Mouse (Mus musculus): Measurements from ENCODE around the gene Ppfibp2. TPM values are rescaled to one million over a fixed set of nuclear protein-coding genes. Genes with fewer than 3 reads are reported as not detected.

Ppfibp2 gene
- polyA plus RNA-seq, 1 experiment from 2014 or later = 30.6 TPM

DNA sequence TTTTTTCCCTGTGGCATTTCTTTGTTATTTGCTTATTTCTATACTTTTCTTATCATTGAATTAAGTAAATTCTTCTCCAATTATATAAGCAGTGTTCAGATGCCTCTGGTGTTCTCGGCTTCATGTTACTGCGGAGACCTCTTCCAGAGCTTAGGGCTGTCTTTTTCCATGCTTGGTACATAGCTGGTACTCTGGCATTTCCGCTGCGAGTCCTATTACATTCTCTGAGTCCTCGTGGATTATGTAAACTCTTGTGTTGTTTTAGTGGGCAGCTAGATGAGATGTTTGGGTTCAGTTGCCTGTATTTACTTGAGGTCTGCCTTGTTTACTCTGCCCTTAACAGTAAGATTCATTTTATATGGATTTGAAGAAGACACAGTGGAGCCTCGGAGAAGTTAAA lies 30.8 kb downstream of the Ppfibp2 start:
- Histone ChIP-seq H3K36me3 (ENCODE audit: inconsistent target) (no peaks in the 10 kb centered on the region), H3K4me3 (ENCODE audit: inconsistent target) (no peak overlapping the region), H3K27ac (no peak overlapping the region), H3K79me2 (ENCODE audit: inconsistent target) (peaks cover 23% of the 10 kb centered on the region; the same call in 1 of the 2 replicates)
- WGBS (ENCODE audit: missing documents) = 96% methylated on average over 6 of the region's 6 CpGs

DNA sequence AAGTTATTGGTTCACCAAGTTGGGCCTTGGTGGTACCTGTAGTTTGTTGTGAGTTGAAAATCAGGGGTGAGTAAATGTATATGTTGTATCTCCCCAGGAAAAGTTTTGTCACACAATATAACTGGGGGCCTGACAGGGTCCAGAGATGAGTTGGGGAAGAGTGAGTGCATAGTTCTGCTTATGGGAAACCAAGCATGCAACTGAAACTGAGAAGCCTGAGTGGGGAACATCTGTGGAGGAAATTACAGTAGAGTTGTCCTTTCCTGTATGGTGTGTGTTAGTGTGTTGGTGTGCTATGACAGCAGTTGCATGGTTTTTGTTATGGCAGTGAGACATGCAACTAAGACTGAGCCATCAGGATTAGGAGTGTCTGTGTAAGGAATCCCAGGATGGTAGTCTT lies 33.4 kb downstream of the Ppfibp2 start:
- Histone ChIP-seq H3K36me3 (ENCODE audit: inconsistent target) (no peaks in the 10 kb centered on the region), H3K27ac (no peak overlapping the region), H3K79me2 (ENCODE audit: inconsistent target) (peaks cover 6% of the 10 kb centered on the region; the same call in 1 of the 2 replicates), H3K4me3 (ENCODE audit: inconsistent target) (no peak overlapping the region)

DNA sequence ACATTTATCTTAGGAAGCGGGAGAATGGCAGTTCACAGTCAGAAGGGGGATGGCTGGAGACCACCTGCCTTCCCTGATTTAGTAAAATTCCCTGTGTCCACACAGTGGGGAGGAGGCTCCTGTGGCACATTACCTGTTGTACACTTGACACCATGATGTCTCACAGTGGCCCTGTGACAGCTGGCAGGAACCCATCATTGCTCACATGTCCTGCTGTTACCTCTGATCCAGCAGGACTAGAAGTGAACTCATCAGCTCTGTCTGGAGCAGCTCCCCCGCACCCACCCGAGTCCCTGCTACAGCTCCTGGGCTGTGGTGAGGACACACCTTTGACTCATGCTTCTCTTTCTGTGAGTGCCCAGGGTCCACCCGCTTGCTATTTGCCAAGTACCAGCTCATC lies 38.2 kb downstream of the Ppfibp2 start:
- 91% methylated on average over 4 of the region's 4 CpGs for WGBS (ENCODE audit: missing documents)
- peaks cover 6% of the 10 kb centered on the region; the same call in 1 of the 2 replicates for H3K79me2 ChIP-seq (ENCODE audit: inconsistent target)
- 0 out of 2 replicates have a peak, but pooled peaks cover under 1% of the 10 kb centered on the region for H3K36me3 ChIP-seq (ENCODE audit: inconsistent target)
- no peak overlapping the region for H3K4me3 ChIP-seq (ENCODE audit: inconsistent target)
- no peak overlapping the region for H3K27ac ChIP-seq

DNA sequence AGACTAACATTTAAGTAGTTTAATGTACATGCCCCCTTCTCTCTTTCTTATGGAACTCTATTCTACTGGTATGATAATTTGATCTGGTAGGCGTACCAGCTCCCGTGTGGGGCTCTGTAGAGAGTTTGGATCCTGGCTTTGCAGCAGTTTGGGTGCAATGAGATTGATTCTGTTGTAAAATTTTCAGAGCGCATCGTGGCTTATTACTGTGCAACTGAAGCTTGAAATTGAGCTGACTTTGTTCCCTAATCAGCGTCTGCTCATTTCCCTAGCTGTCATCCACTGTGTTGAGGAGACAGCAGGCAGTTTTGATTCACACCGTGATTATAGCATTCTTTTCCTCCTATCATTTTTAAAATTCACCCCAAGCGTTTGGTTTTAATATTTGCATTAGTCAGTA lies 42.4 kb downstream of the Ppfibp2 start:
- Histone ChIP-seq H3K4me3 (ENCODE audit: inconsistent target) (no peak overlapping the region), H3K27ac (no peak overlapping the region), H3K36me3 (ENCODE audit: inconsistent target) (peaks cover 7% of the 10 kb centered on the region; the same call in 1 of the 2 replicates), H3K79me2 (ENCODE audit: inconsistent target) (no peaks in the 10 kb centered on the region)
- 75% methylated on average over 7 of the region's 7 CpGs for WGBS (ENCODE audit: missing documents)

DNA sequence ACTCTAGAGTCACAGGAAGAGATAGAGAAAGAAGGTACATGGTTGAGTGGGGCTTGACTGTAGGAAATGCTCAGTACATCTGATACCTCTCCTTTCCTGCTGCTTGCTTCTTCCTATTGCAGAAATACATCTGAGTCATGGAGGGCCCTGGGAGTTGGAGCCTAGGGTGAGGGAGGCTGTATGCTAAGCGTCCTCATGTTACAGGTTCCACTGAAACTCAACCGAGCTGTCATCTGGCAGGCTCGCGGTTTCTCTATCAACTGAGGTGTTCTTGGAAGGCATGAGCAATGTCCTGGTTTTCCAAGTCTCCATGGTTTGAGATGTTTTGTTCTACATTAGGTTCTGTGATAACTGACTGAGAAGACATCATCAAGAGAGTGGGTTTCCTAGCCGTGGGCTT lies 43.0 kb downstream of the Ppfibp2 start:
- Histone ChIP-seq H3K4me3 (ENCODE audit: inconsistent target) (no peak overlapping the region), H3K27ac (no peak overlapping the region), H3K79me2 (ENCODE audit: inconsistent target) (no peaks in the 10 kb centered on the region), H3K36me3 (ENCODE audit: inconsistent target) (peaks cover 7% of the 10 kb centered on the region; the same call in 1 of the 2 replicates)
- WGBS (ENCODE audit: missing documents) = 88% methylated on average over 5 of the region's 5 CpGs

DNA sequence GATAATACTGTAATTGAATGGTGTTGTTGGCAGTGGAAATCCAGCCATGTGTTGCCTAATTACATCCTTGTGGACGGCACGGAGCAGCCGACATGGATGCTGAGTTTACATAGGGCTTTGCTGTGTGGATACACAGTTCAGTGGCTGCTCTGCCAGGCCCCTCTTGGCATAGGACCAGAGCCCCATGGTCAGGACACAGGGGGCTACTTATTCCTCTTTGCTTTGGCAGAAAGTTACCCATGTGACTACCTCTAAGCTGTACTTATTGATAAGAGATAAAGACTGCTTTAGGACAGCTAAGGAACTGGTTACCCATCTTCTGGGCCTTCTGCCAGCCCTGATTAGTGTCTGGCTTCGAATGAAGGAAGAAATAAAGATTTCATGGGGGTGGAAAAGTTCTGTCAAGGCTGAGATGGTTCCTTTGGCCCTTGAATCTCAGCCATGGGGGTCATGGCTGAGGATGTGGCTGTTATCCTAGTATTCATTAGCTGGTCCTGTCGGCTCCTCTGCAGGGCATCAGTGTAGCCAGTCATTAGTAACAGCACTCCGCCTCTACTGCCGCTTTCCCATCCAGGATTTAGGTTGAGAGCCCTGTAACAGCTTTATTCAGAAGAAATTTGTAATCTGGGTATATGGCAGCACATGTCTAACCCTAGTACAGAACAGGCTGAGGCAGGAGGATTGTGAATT lies 47.7 kb downstream of the Ppfibp2 start:
- no peaks in the 10 kb centered on the region for H3K79me2 ChIP-seq (ENCODE audit: inconsistent target)
- 85% methylated on average over 7 of the region's 7 CpGs for WGBS (ENCODE audit: missing documents)
- H3K36me3 ChIP-seq (ENCODE audit: inconsistent target) = peaks cover 7% of the 10 kb centered on the region; the same call in 1 of the 2 replicates
- H3K4me3 ChIP-seq (ENCODE audit: inconsistent target) = no peak overlapping the region
- no peak overlapping the region for H3K27ac ChIP-seq

DNA sequence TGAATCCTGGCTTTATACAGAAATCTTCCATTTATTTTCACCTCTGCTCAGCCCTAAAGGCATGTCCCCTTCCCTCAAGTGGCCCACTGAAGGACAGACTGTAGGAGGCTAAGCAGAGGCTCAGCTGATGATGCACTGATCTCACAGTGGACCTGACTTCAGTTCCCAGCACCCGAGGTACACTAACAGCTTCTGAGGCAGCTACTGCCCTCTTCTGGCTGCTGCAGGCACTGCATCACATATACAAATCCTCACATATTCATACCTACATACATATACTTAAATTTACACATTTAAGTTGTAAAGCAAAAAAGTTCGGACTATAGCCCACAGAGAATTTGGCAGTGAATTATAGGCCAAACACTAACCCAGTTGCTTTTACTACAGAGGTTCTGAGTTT lies 50.0 kb downstream of the Ppfibp2 start:
- H3K36me3 ChIP-seq (ENCODE audit: inconsistent target) = no peaks in the 10 kb centered on the region
- H3K27ac ChIP-seq = no peak overlapping the region
- H3K4me3 ChIP-seq (ENCODE audit: inconsistent target) = no peak overlapping the region
- no peaks in the 10 kb centered on the region; the same call in 1 of the 2 replicates for H3K79me2 ChIP-seq (ENCODE audit: inconsistent target)
- WGBS (ENCODE audit: missing documents) = 100% methylated on average over 2 of the region's 2 CpGs

DNA sequence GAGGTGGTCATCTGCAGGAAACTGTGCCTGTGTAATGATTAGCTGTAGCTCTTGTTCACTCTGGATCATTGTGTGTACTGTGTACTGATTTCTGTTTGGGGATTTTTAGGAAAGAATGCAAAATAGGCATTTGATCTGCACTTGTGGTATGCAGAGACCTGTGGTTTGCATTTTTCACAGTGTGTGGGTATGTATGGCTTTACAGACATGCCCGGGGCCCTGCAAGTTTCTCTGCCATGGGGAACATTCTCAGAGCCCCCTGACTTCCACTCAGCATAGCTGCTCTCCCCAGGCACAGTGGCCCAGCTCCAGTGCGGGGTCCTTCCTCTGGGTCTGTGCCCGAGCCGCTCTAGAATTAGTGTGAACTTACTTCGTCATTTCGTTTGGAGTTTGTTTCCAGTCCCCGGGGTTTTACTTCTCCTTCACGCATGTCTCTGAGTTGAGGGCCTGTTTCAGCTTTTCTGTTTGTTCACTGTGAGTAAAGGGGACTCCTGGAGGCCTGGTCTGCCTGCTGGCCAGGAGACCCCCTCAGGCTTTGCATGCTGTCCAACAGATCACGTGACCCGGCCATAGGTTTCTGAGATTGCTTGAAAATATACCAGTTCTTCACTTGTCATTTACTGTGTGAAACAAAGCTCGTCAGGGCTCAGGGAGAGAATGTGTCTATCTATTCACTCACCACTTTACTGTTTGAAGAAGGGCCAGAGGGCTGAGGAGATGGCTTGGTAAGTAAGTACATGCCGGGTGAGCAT lies 54.1 kb downstream of the Ppfibp2 start:
- 64% methylated on average over 12 of the region's 12 CpGs for WGBS (ENCODE audit: missing documents)
- H3K27ac ChIP-seq = no peak overlapping the region
- no peak overlapping the region for H3K4me3 ChIP-seq (ENCODE audit: inconsistent target)
- H3K36me3 ChIP-seq (ENCODE audit: inconsistent target) = no peaks in the 10 kb centered on the region
- H3K79me2 ChIP-seq (ENCODE audit: inconsistent target) = no peaks in the 10 kb centered on the region; the same call in 1 of the 2 replicates

DNA sequence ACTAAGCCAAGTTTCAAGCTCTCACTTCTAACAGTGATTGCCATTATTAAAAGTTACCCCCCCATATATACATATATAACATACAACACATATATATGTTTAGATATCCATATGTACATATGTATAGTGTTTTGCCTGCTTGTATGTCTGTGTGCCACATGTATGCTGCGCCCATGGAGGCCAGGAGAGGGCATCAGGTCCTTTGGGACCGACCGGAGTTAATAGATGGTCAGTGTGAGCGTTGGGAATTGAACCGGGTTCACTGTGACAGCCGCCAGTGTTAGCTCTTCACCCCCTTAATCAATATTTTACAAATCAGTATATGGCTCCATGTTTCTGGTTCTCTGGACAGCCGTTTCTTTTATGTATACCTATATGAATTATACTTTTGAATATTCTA lies 55.0 kb downstream of the Ppfibp2 start:
- H3K79me2 ChIP-seq (ENCODE audit: inconsistent target) = no peaks in the 10 kb centered on the region; the same call in 1 of the 2 replicates
- no peak overlapping the region for H3K27ac ChIP-seq
- no peaks in the 10 kb centered on the region for H3K36me3 ChIP-seq (ENCODE audit: inconsistent target)
- 89% methylated on average over 7 of the region's 7 CpGs for WGBS (ENCODE audit: missing documents)
- no peak overlapping the region for H3K4me3 ChIP-seq (ENCODE audit: inconsistent target)

DNA sequence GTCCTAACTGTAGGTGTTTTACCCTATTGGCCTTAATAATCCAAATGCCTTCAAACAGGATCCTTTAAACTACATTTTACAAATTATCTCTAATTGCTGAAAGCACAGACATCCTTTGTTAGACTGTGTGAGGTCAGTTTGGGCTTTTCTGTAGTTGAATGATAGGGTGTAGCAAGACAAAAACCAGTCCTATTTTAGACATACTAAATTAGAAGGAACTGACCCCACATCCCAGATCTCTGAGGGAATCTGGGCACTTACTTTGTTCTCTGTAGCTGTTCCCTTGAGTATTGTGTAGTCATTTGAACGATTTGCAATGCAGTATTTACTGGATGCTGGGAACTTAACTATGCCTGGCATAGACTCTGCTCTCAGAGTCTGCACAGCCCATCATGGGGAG lies 56.8 kb downstream of the Ppfibp2 start:
- H3K27ac ChIP-seq = no peak overlapping the region
- H3K4me3 ChIP-seq (ENCODE audit: inconsistent target) = no peak overlapping the region
- no peaks in the 10 kb centered on the region; the same call in 1 of the 2 replicates for H3K79me2 ChIP-seq (ENCODE audit: inconsistent target)
- WGBS (ENCODE audit: missing documents) = 77% methylated on average over 1 of the region's 1 CpGs
- no peaks in the 10 kb centered on the region for H3K36me3 ChIP-seq (ENCODE audit: inconsistent target)

DNA sequence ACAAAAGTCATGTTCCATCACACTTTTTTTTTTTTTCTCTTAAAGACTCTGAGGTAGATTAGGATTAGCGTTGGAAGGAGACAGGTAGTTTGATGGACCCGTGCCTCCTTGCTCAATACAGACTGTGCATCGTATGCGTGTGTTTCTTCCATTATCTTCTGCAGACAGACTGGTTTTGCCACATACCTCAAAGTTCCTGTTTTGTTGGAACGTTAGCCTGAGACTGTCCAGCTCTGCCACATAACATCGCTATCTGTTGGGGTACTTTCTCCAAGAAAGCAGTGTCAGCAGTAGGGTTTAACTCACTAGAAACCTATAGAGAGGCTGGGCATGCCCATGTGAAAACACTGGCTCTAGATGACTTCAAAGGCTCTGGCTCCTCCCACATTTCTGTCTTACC lies 61.4 kb downstream of the Ppfibp2 start:
- 15% methylated on average over 6 of the region's 6 CpGs for WGBS (ENCODE audit: missing documents)
- H3K4me3 ChIP-seq (ENCODE audit: inconsistent target) = no peak overlapping the region
- H3K27ac ChIP-seq = no peak overlapping the region
- no peaks in the 10 kb centered on the region for H3K79me2 ChIP-seq (ENCODE audit: inconsistent target)
- no peaks in the 10 kb centered on the region for H3K36me3 ChIP-seq (ENCODE audit: inconsistent target)

DNA sequence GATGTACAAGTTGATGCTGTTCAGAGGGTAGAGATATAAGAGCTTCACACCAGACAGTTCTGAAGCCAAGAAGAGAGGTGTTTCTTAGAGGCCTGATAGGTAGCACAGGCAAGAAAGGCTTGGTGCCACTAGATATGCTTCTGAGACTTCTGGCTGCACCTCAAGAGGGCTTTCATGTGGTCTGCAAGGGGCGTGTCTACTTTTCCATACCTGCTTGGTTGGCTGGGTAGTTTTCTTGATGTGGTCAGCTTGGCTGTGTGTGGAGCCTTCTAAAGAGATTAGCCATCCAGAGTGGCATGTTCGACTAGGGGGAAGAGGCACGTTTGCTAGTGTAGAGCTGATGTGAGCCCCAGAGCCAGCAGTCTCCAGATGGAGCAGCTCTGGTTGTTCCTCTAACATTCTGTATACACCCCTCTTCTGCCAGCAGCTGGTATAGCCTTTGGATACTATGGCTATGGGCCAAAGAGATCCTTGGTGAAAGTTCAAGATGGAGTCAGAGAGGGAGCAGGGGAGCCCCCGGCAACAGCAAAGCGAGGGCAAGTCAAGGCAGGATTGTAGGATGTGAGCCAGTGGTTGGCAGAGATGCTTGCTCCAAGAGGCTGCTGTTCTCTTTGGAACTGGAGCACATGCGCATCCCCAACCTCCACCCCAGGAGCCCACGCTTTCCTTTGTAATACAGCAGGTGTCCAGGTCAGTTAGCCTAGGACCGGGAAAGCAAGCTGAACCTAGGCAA lies 64.3 kb downstream of the Ppfibp2 start:
- H3K4me3 ChIP-seq (ENCODE audit: inconsistent target) = no peak overlapping the region
- WGBS (ENCODE audit: missing documents) = 87% methylated on average over 8 of the region's 8 CpGs
- H3K36me3 ChIP-seq (ENCODE audit: inconsistent target) = no peaks in the 10 kb centered on the region
- H3K27ac ChIP-seq = no peak overlapping the region
- H3K79me2 ChIP-seq (ENCODE audit: inconsistent target) = no peaks in the 10 kb centered on the region

DNA sequence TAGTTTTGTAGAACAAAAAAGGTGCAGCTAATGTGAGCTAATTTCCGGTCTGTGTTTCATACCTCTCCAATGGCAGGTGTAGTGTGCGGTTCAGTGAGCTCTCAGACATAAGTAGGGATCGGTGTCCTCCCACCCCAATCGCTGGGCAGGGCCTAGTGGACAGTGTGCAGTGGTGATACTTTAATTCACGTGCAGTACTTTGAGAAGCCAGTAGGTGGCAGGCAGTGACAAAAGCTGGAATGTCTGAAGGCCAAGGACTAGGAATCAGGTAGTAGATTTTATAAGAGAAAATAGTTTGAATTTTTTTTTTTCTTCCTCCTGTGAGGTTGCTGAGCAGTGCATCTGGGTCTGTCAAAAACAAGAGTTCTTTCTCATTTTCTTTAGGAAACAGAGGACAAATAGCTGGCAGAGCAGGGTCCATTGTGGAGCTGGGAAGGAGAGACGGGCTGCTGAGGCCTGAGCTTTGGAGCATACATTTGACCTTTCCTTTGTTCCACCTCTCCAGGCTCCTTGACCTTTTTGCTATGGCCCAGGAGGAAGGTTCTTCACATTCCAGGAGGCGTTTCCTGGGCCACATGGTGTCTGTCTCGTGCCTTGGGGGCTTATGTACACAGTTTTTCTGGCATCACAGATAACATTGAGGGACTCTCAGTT lies 66.3 kb downstream of the Ppfibp2 start:
- H3K79me2 ChIP-seq (ENCODE audit: inconsistent target) = no peaks in the 10 kb centered on the region
- 48% methylated on average over 8 of the region's 8 CpGs for WGBS (ENCODE audit: missing documents)
- no peaks in the 10 kb centered on the region for H3K36me3 ChIP-seq (ENCODE audit: inconsistent target)

DNA sequence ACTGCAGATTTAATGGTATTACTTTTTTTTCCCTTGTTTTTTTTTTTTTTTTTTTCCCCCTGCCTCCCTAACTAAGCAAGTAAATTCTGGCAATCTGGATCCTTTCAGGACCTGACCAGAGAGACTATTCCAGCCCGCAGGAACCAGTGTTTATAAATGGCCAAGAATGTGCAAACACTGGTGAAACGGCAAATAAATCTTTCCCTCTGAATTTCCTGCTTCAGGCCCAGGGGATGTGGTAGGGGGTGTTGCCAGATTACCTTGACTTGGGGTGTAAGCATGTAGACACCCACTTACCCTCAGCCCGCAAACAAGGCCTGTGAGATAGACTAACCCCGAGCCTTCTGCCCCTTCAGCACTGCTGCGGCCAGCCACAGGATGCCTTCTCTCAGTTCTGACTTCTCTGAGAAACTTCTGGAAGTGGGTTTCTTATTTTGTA lies 66.9 kb downstream of the Ppfibp2 start:
- Histone ChIP-seq H3K4me3 (ENCODE audit: inconsistent target) (no peak overlapping the region), H3K79me2 (ENCODE audit: inconsistent target) (no peaks in the 10 kb centered on the region), H3K27ac (no peak overlapping the region), H3K36me3 (ENCODE audit: inconsistent target) (no peaks in the 10 kb centered on the region)
- WGBS (ENCODE audit: missing documents) = 93% methylated on average over 5 of the region's 5 CpGs

More for the DNA sequence above, 66.3 kb downstream of the Ppfibp2 start:
- no peak overlapping the region for H3K27ac ChIP-seq
- H3K4me3 ChIP-seq (ENCODE audit: inconsistent target) = no peak overlapping the region

Measured in macrophage (primary cell).